Mouse (Mus musculus): ENCODE results near the gene Enpp6. TPM values are rescaled to one million over a fixed set of nuclear protein-coding genes. Genes with fewer than 3 reads are reported as not detected.
"Not testable (repeated sequence)": the region's sequence is repeated elsewhere in the genome, so short reads cannot be mapped to it uniquely, and the experiment has no call there.

The Enpp6 gene
- polyA plus RNA-seq, 1 experiment from 2014 or later = 0.34 TPM

- not testable (repeated sequence) for H3K27me3 ChIP-seq (ENCODE audit: control insufficient read depth, insufficient read depth, low read depth, low read length); H3K4me3 ChIP-seq (ENCODE audit: low read depth, low read length); H3K27ac ChIP-seq (ENCODE audit: low read length); ATAC-seq (ENCODE audit: low read depth); H3K9me3 ChIP-seq (replicated peaks; ENCODE audit: control insufficient read depth, low read length); H3K36me3 ChIP-seq (ENCODE audit: control insufficient read depth, insufficient read depth); H3K9ac ChIP-seq (ENCODE audit: low read depth, low read length); H3K4me1 ChIP-seq (ENCODE audit: control insufficient read depth, low read depth, low read length); H3K4me2 ChIP-seq (ENCODE audit: low read depth, low read length)
- WGBS (ENCODE audit: insufficient replicate concordance) = 71% methylated on average over 2 of the region's 4 CpGs
These were observed 53.5 kb downstream of the Enpp6 start for GRCm38 (mm10) chr8:47040215-47040614.

DNA sequence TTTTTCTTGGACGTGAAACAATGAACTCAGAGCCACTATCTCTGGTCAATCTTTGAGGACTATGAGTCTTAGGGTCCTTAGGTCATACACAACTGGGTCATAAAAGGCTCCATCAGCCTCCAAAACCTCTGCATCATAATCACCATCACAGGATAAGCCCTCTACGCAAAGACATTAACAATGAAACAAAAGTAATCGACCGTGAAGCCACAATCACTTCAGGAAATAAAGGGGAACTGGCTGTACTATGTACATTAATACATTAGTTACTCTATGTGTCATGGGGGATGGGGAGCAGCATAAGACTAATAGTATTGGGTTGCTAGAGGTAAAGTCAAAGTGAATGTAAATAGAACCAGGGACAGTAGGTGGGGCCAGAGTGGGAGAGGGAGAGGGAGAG lies 59.7 kb downstream of the Enpp6 start:
- H3K4me3 ChIP-seq (ENCODE audit: low read depth, low read length) = no peak overlapping the region
- H3K27ac ChIP-seq (ENCODE audit: low read length) = no peak overlapping the region
- ATAC-seq (ENCODE audit: low read depth) = no peak
- no peaks in the 10 kb centered on the region for H3K4me1 ChIP-seq (ENCODE audit: control insufficient read depth, low read depth, low read length)
- no peaks in the 10 kb centered on the region for H3K36me3 ChIP-seq (ENCODE audit: control insufficient read depth, insufficient read depth)
- no peak overlapping the region for H3K9ac ChIP-seq (ENCODE audit: low read depth, low read length)
- H3K9me3 ChIP-seq (replicated peaks; ENCODE audit: control insufficient read depth, low read length) = no peaks in the 10 kb centered on the region
- H3K27me3 ChIP-seq (ENCODE audit: control insufficient read depth, insufficient read depth, low read depth, low read length) = no peaks in the 10 kb centered on the region
- 47% methylated on average over 4 of the region's 4 CpGs for WGBS (ENCODE audit: insufficient replicate concordance)
- no peak overlapping the region for H3K4me2 ChIP-seq (ENCODE audit: low read depth, low read length)

- no peak overlapping the region for H3K9ac ChIP-seq (ENCODE audit: low read depth, low read length)
- no peaks in the 10 kb centered on the region for H3K9me3 ChIP-seq (replicated peaks; ENCODE audit: control insufficient read depth, low read length)
- H3K4me2 ChIP-seq (ENCODE audit: low read depth, low read length) = no peak overlapping the region
- H3K36me3 ChIP-seq (ENCODE audit: control insufficient read depth, insufficient read depth) = no peaks in the 10 kb centered on the region
- WGBS (ENCODE audit: insufficient replicate concordance) = 66% methylated on average over 2 of the region's 2 CpGs
- no peak overlapping the region for H3K27ac ChIP-seq (ENCODE audit: low read length)
- no peaks in the 10 kb centered on the region for H3K27me3 ChIP-seq (ENCODE audit: control insufficient read depth, insufficient read depth, low read depth, low read length)
- H3K4me1 ChIP-seq (ENCODE audit: control insufficient read depth, low read depth, low read length) = no peaks in the 10 kb centered on the region
- no peak overlapping the region for H3K4me3 ChIP-seq (ENCODE audit: low read depth, low read length)
- no peak for ATAC-seq (ENCODE audit: low read depth)
These were observed 60.5 kb downstream of the Enpp6 start for GRCm38 (mm10) chr8:47047146-47047545.

- H3K4me3 ChIP-seq (ENCODE audit: low read depth, low read length) = no peak overlapping the region
- H3K27ac ChIP-seq (ENCODE audit: low read length) = no peak overlapping the region
- H3K27me3 ChIP-seq (ENCODE audit: control insufficient read depth, insufficient read depth, low read depth, low read length) = no peaks in the 10 kb centered on the region
- no peak for ATAC-seq (ENCODE audit: low read depth)
- 78% methylated on average over 10 of the region's 10 CpGs for WGBS (ENCODE audit: insufficient replicate concordance)
- no peaks in the 10 kb centered on the region for H3K36me3 ChIP-seq (ENCODE audit: control insufficient read depth, insufficient read depth)
- no peaks in the 10 kb centered on the region for H3K4me1 ChIP-seq (ENCODE audit: control insufficient read depth, low read depth, low read length)
- no peak overlapping the region for H3K4me2 ChIP-seq (ENCODE audit: low read depth, low read length)
- no peak overlapping the region for H3K9ac ChIP-seq (ENCODE audit: low read depth, low read length)
- H3K9me3 ChIP-seq (replicated peaks; ENCODE audit: control insufficient read depth, low read length) = no peaks in the 10 kb centered on the region
These were observed 61.9 kb downstream of the Enpp6 start for GRCm38 (mm10) chr8:47048584-47048983.

- Histone ChIP-seq H3K4me2 (ENCODE audit: low read depth, low read length) (no peak overlapping the region), H3K27ac (ENCODE audit: low read length) (no peak overlapping the region), H3K27me3 (ENCODE audit: control insufficient read depth, insufficient read depth, low read depth, low read length) (no peaks in the 10 kb centered on the region), H3K4me3 (ENCODE audit: low read depth, low read length) (no peak overlapping the region), H3K9me3 (replicated peaks; ENCODE audit: control insufficient read depth, low read length) (no peaks in the 10 kb centered on the region), H3K36me3 (ENCODE audit: control insufficient read depth, insufficient read depth) (no peaks in the 10 kb centered on the region), H3K4me1 (ENCODE audit: control insufficient read depth, low read depth, low read length) (no peaks in the 10 kb centered on the region), H3K9ac (ENCODE audit: low read depth, low read length) (no peak overlapping the region)
- 43% methylated on average over 3 of the region's 3 CpGs for WGBS (ENCODE audit: insufficient replicate concordance)
- ATAC-seq (ENCODE audit: low read depth) = no peak
These were observed 66.0 kb downstream of the Enpp6 start for GRCm38 (mm10) chr8:47052643-47053042.

- Histone ChIP-seq H3K9me3 (replicated peaks; ENCODE audit: control insufficient read depth, low read length) (no peaks in the 10 kb centered on the region), H3K4me2 (ENCODE audit: low read depth, low read length) (no peak overlapping the region), H3K27ac (ENCODE audit: low read length) (no peak overlapping the region), H3K27me3 (ENCODE audit: control insufficient read depth, insufficient read depth, low read depth, low read length) (no peaks in the 10 kb centered on the region), H3K4me3 (ENCODE audit: low read depth, low read length) (no peak overlapping the region), H3K4me1 (ENCODE audit: control insufficient read depth, low read depth, low read length) (no peaks in the 10 kb centered on the region), H3K9ac (ENCODE audit: low read depth, low read length) (no peak overlapping the region), H3K36me3 (ENCODE audit: control insufficient read depth, insufficient read depth) (no peaks in the 10 kb centered on the region)
- WGBS (ENCODE audit: insufficient replicate concordance) = 57% methylated on average over 1 of the region's 1 CpGs
- no peak for ATAC-seq (ENCODE audit: low read depth)
These were observed 69.4 kb downstream of the Enpp6 start for GRCm38 (mm10) chr8:47056086-47056485.

DNA sequence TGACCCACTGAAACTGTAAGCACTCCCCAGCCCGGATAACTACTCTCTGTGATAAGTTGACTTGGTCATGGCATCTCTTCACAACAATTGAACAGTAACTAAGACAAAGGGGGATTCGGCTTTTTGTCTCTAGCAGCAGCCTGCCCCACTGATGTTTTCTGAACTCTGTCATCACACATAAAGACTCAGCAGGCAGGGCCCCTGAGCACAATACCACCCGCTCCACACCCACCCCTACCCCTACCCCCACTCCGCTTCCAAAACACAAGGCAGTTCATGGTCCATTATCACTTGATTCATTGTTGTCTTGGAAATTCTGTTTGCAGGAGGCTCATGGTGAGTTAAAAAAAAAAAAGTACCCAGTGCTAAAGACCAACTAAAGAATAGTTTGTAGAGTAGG lies 71.8 kb downstream of the Enpp6 start:
- Histone ChIP-seq H3K4me1 (ENCODE audit: control insufficient read depth, low read depth, low read length) (no peaks in the 10 kb centered on the region), H3K4me3 (ENCODE audit: low read depth, low read length) (no peak overlapping the region), H3K9ac (ENCODE audit: low read depth, low read length) (no peak overlapping the region), H3K9me3 (replicated peaks; ENCODE audit: control insufficient read depth, low read length) (no peaks in the 10 kb centered on the region), H3K36me3 (ENCODE audit: control insufficient read depth, insufficient read depth) (no peaks in the 10 kb centered on the region), H3K27me3 (ENCODE audit: control insufficient read depth, insufficient read depth, low read depth, low read length) (no peaks in the 10 kb centered on the region), H3K27ac (ENCODE audit: low read length) (no peak overlapping the region), H3K4me2 (ENCODE audit: low read depth, low read length) (no peak overlapping the region)
- ATAC-seq (ENCODE audit: low read depth) = no peak
- WGBS (ENCODE audit: insufficient replicate concordance) = 60% methylated on average over 4 of the region's 4 CpGs

- Histone ChIP-seq H3K36me3 (ENCODE audit: control insufficient read depth, insufficient read depth) (no peaks in the 10 kb centered on the region), H3K27me3 (ENCODE audit: control insufficient read depth, insufficient read depth, low read depth, low read length) (no peaks in the 10 kb centered on the region), H3K9me3 (replicated peaks; ENCODE audit: control insufficient read depth, low read length) (no peaks in the 10 kb centered on the region), H3K4me2 (ENCODE audit: low read depth, low read length) (no peak overlapping the region), H3K9ac (ENCODE audit: low read depth, low read length) (no peak overlapping the region), H3K4me1 (ENCODE audit: control insufficient read depth, low read depth, low read length) (no peaks in the 10 kb centered on the region), H3K4me3 (ENCODE audit: low read depth, low read length) (no peak overlapping the region), H3K27ac (ENCODE audit: low read length) (no peak overlapping the region)
- WGBS (ENCODE audit: insufficient replicate concordance) = 60% methylated on average over 2 of the region's 2 CpGs
- ATAC-seq (ENCODE audit: low read depth) = no peak
These were observed 72.3 kb downstream of the Enpp6 start for GRCm38 (mm10) chr8:47058971-47059370.

DNA sequence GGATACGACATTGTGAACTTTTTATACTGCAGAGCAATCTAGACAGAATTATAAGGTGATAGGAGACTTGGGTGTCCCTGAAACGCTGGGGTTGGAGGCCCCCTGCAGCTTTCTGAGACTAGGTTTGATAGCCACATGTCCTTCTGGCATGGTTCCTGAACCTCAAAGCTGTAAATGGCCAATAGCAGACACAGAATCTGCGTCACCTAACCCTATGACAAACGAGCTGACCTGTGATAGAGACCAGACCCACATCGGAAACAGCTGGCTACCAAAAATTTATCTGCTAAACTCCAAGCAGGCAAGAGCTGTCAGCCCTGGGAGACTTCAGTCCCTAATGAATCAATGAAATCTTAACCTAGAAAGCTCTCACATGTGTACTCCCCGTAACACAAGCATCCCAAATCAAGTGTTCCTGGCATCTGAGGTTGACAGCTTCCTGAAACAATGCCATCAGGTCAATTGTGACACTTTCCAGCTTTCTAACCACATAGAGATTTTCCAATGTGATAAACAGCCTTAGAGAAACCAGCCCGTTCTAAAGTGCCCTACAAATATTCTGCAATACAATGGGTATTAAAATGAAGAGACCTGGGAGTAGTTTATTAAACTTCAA lies 74.5 kb downstream of the Enpp6 start:
- no peak overlapping the region for H3K9ac ChIP-seq (ENCODE audit: low read depth, low read length)
- H3K36me3 ChIP-seq (ENCODE audit: control insufficient read depth, insufficient read depth) = no peaks in the 10 kb centered on the region
- H3K4me2 ChIP-seq (ENCODE audit: low read depth, low read length) = no peak overlapping the region
- H3K27me3 ChIP-seq (ENCODE audit: control insufficient read depth, insufficient read depth, low read depth, low read length) = no peaks in the 10 kb centered on the region
- no peaks in the 10 kb centered on the region for H3K9me3 ChIP-seq (replicated peaks; ENCODE audit: control insufficient read depth, low read length)
- ATAC-seq (ENCODE audit: low read depth) = no peak
- no peak overlapping the region for H3K27ac ChIP-seq (ENCODE audit: low read length)
- H3K4me1 ChIP-seq (ENCODE audit: control insufficient read depth, low read depth, low read length) = no peaks in the 10 kb centered on the region
- 37% methylated on average over 7 of the region's 7 CpGs for WGBS (ENCODE audit: insufficient replicate concordance)
- no peak overlapping the region for H3K4me3 ChIP-seq (ENCODE audit: low read depth, low read length)

Measured in liver, embryonic 16.5 days (tissue).